Mouse (Mus musculus): ENCODE results near the gene Samhd1. TPM values are rescaled to one million over a fixed set of nuclear protein-coding genes. Genes with fewer than 3 reads are reported as not detected.

The Samhd1 gene
- polyA plus RNA-seq, 1 experiment from 2014 or later = 22.7 TPM

GRCm38 (mm10) chr2:157071556-157071955, 63.5 kb downstream of the Samhd1 start:
- WGBS = 51% methylated on average over 2 of the region's 2 CpGs
- no peak overlapping the region for H3K9ac ChIP-seq
- ATAC-seq (ENCODE audit: insufficient number of reproducible peaks, low FRiP score, low TSS enrichment, low read depth) = peak; percentile 27; the same call in 1 of the 2 replicates
- H3K27me3 ChIP-seq = no peaks in the 10 kb centered on the region
- no peaks in the 10 kb centered on the region for H3K36me3 ChIP-seq
- peak overlapping the region; percentile 55 for H3K27ac ChIP-seq (replicated peaks)
- peaks cover 92% of the 10 kb centered on the region for H3K4me1 ChIP-seq
- no peaks in the 10 kb centered on the region for H3K9me3 ChIP-seq (replicated peaks)
- 0 out of 2 replicates have a peak overlapping the region, but pooled peaks have one; percentile 2 for H3K4me2 ChIP-seq (replicated peaks)
- H3K4me3 ChIP-seq (replicated peaks) = no peak overlapping the region

- WGBS = 33% methylated on average over 9 of the region's 9 CpGs
- Histone ChIP-seq H3K4me3 (replicated peaks) (no peak overlapping the region), H3K27ac (replicated peaks) (peak overlapping the region; percentile 73), H3K9ac (peak overlapping the region; percentile 31; the same call in 1 of the 2 replicates), H3K4me2 (replicated peaks) (no peak overlapping the region), H3K4me1 (peaks cover 89% of the 10 kb centered on the region), H3K27me3 (no peaks in the 10 kb centered on the region), H3K9me3 (replicated peaks) (no peaks in the 10 kb centered on the region), H3K36me3 (no peaks in the 10 kb centered on the region)
- no peak for ATAC-seq (ENCODE audit: insufficient number of reproducible peaks, low FRiP score, low TSS enrichment, low read depth)
Measured at GRCm38 (mm10) chr2:157070365-157070764, 64.7 kb downstream of the Samhd1 start.

DNA sequence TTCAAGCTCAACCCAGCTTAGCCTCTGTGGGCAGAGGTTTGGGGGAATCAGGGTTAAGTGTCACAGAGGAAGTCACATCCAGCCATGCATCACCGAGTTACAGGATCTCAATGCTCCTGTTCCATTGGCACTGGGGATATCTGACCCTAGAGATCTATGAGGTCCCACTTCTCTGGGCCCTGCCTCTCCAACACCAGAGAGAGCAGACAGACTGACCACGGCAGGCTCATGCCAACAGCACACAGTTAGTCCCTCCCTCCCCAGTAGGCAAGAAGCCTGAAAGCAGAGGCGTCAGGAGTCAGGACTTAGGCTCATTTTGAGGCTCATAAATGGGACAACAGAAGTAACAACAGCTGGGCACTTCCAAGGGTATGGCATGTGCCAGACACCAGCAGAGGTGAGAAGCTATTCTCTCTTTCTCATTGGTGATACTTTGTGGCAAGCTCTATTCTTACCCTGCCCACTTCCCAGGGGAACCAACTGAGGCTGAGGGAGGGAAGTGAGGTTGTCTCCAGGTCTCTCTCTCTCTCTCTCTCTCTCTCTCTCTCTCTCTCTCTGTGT, 65.2 kb downstream of the Samhd1 start:
- Histone ChIP-seq H3K4me2 (replicated peaks) (no peak overlapping the region), H3K36me3 (no peaks in the 10 kb centered on the region), H3K9me3 (replicated peaks) (no peaks in the 10 kb centered on the region), H3K4me3 (replicated peaks) (no peak overlapping the region), H3K4me1 (peaks cover 89% of the 10 kb centered on the region), H3K9ac (no peak overlapping the region), H3K27ac (replicated peaks) (peak overlapping the region; percentile 73), H3K27me3 (no peaks in the 10 kb centered on the region)
- ATAC-seq (ENCODE audit: insufficient number of reproducible peaks, low FRiP score, low TSS enrichment, low read depth) = no peak
- 40% methylated on average over 3 of the region's 3 CpGs for WGBS

DNA sequence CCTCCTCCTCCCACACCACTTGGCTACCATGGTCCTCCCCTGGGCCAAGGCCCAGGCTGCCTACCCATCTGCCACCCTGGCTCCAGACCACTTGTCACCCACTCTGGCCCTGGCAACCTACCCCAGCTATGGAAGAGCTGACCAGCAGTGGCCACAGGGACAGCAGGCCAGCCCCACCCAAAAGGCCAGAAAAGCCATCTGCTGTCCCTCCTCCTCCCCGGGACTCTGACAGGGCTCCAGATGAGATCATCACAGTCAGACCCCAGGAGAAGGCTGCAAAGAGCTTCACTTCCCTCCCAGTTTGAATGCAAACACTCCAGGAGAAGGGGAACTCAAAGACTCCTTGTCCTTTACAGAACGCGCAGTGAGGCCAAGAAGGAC, 65.7 kb downstream of the Samhd1 start:
- no peaks in the 10 kb centered on the region for H3K36me3 ChIP-seq
- H3K4me1 ChIP-seq = peaks cover 89% of the 10 kb centered on the region
- no peak overlapping the region for H3K4me3 ChIP-seq (replicated peaks)
- H3K9me3 ChIP-seq (replicated peaks) = no peaks in the 10 kb centered on the region
- H3K9ac ChIP-seq = no peak overlapping the region
- 59% methylated on average over 3 of the region's 3 CpGs for WGBS
- peak overlapping the region; percentile 73 for H3K27ac ChIP-seq (replicated peaks)
- no peaks in the 10 kb centered on the region for H3K27me3 ChIP-seq
- no peak overlapping the region for H3K4me2 ChIP-seq (replicated peaks)
- no peak for ATAC-seq (ENCODE audit: insufficient number of reproducible peaks, low FRiP score, low TSS enrichment, low read depth)

DNA sequence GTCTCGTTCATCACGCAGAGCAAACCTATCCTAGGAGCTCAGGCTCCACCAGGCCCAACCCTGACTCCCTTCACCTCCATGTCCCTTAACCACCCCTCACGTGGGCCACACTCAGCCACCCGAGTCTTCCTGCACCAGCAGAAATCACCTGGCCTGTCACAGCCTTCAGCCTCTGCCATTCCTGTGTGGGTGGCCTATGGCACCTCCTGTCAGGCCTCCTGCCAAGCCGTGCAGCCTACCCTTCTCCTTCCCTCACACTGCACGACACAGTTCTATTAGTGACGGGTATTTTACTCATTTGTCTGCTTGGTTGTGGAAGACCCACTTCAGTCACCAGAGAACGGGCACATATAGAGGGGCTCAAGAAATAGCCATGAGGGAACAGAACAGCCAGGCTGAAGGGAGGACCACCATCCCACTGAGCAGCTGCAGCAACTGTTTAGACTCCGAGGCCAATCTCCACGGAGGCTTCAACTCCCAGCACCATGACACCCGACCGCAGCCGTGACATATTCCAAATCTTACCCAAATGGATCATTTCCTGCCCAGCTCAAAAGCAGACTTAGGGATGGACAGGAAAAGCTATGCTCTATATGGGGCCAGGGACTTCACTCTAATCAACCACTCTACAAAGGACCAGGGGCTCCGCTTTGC, 66.2 kb downstream of the Samhd1 start:
- no peaks in the 10 kb centered on the region for H3K36me3 ChIP-seq
- peaks cover 89% of the 10 kb centered on the region for H3K4me1 ChIP-seq
- no peaks in the 10 kb centered on the region for H3K9me3 ChIP-seq (replicated peaks)
- H3K4me2 ChIP-seq (replicated peaks) = no peak overlapping the region
- WGBS = 48% methylated on average over 14 of the region's 14 CpGs
- no peaks in the 10 kb centered on the region for H3K27me3 ChIP-seq
- H3K9ac ChIP-seq = no peak overlapping the region
- H3K27ac ChIP-seq (replicated peaks) = peak overlapping the region; percentile 73
- no peak overlapping the region for H3K4me3 ChIP-seq (replicated peaks)
- ATAC-seq (ENCODE audit: insufficient number of reproducible peaks, low FRiP score, low TSS enrichment, low read depth) = no peak

DNA sequence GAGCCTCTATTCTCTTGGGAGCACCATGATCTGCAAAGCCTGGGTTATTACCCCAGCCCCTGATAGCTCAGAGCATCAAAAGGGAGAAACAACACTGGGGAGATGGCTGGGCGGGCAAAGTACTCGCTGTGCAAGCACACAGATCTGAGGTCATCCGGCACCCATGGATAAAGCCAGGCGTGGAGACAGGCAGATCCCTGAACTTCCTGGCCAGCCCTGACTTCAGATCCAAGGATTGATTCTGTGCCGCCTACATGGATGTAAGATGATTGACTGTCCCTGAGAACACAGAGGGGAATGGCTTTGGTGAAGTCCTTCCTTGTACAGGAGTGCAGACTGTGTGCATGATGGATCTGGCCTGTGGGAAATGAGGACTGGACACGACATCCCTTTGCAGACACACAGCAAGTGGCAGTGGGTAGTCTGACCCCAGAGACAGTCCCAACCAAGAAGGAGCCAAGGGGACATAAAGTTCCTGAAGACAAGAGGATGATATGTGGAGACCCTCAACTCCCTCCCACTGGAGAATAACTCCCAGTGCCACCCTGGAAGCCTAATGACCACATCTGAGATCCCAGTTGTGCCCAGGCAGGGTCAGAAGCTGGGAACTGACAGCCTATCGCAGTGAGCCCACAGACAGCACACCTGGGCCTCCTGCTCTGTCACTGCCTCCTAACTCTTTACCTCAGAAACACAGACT, 68.2 kb downstream of the Samhd1 start:
- Histone ChIP-seq H3K36me3 (no peaks in the 10 kb centered on the region), H3K4me2 (replicated peaks) (no peak overlapping the region), H3K9me3 (replicated peaks) (no peaks in the 10 kb centered on the region), H3K27me3 (no peaks in the 10 kb centered on the region), H3K27ac (replicated peaks) (no peak overlapping the region), H3K4me3 (replicated peaks) (no peak overlapping the region), H3K4me1 (peaks cover 86% of the 10 kb centered on the region), H3K9ac (no peak overlapping the region)
- ATAC-seq (ENCODE audit: insufficient number of reproducible peaks, low FRiP score, low TSS enrichment, low read depth) = no peak
- WGBS = 86% methylated on average over 7 of the region's 7 CpGs

DNA sequence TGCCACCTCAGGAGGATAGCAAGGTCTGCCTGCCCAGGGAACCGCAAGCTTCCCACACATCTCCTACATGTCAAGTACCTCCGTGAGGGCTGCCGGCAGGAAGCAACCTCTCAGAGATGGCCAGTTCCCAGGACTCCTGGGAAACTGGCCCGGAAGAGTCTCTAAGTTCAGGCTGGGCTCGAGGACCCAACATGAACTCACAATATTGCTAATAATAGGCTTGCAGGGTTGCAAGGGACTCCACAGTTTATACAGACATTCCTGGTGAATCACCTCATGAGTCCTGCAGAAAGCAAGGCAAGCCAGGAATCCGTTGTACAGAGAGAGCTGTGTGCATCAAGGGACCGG, 69.2 kb downstream of the Samhd1 start:
- no peak overlapping the region for H3K4me3 ChIP-seq (replicated peaks)
- no peak for ATAC-seq (ENCODE audit: insufficient number of reproducible peaks, low FRiP score, low TSS enrichment, low read depth)
- H3K9ac ChIP-seq = no peak overlapping the region
- H3K4me2 ChIP-seq (replicated peaks) = no peak overlapping the region
- peaks cover 76% of the 10 kb centered on the region for H3K4me1 ChIP-seq
- H3K36me3 ChIP-seq = no peaks in the 10 kb centered on the region
- WGBS = 61% methylated on average over 7 of the region's 7 CpGs
- H3K27ac ChIP-seq (replicated peaks) = 0 out of 2 replicates have a peak overlapping the region, but pooled peaks have one; percentile 24
- H3K9me3 ChIP-seq (replicated peaks) = no peaks in the 10 kb centered on the region
- no peaks in the 10 kb centered on the region for H3K27me3 ChIP-seq

DNA sequence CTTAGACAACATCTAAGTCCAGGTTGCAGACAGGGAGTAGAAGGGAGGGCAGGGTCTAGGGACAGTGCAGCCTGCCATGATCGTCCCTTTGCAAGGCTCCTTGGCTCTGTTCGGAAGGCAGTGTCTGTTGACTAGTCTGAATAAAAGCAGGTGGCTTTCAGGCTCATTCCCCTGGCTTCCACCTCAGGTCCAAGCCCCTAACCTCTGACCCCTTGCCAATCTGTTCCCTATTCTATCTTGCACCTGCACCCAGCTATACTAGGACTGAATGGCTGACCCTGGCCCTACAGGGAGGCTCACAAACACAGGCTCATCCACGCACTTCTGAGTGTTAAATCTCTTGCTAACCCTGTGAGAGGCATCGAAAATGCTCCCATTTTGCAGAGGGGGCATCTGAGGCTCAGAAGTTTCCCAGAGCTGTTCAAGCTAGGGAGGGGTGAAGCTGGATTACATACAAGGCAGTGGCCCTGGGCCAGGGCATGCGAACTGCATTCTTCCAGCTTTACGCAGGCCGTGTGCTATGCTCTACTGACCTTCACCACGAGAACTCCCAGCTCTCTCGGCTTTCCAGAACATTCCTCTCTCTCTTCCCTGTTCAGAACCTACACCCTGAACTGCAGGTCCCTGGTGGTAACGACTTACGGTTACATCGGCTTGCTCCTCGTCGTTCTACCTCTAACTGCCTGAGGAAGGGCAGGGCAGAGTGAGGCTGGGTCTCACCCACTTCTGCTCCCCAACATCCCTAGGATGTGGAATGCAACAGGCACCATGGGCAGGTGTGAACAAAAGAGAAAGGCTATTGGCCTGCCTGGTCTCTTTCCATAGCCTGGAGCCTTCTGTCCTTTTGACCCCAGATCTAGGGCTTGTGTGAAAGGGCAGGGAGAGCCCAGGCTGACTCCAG, 69.8 kb downstream of the Samhd1 start:
- WGBS = 69% methylated on average over 14 of the region's 14 CpGs
- no peaks in the 10 kb centered on the region for H3K27me3 ChIP-seq
- H3K4me2 ChIP-seq (replicated peaks) = no peak overlapping the region
- no peak overlapping the region for H3K4me3 ChIP-seq (replicated peaks)
- H3K4me1 ChIP-seq = peaks cover 71% of the 10 kb centered on the region
- H3K9ac ChIP-seq = no peak overlapping the region
- 0 out of 2 replicates have a peak overlapping the region, but pooled peaks have one; percentile 24 for H3K27ac ChIP-seq (replicated peaks)
- no peaks in the 10 kb centered on the region for H3K9me3 ChIP-seq (replicated peaks)
- no peak for ATAC-seq (ENCODE audit: insufficient number of reproducible peaks, low FRiP score, low TSS enrichment, low read depth)
- H3K36me3 ChIP-seq = peaks cover under 1% of the 10 kb centered on the region; the same call in 1 of the 2 replicates

- no peak overlapping the region for H3K4me2 ChIP-seq (replicated peaks)
- no peak overlapping the region for H3K4me3 ChIP-seq (replicated peaks)
- H3K9ac ChIP-seq = no peak overlapping the region
- 41% methylated on average over 7 of the region's 7 CpGs for WGBS
- H3K27ac ChIP-seq (replicated peaks) = peak overlapping the region; percentile 53; the same call in 1 of the 2 replicates
- no peaks in the 10 kb centered on the region for H3K9me3 ChIP-seq (replicated peaks)
- H3K27me3 ChIP-seq = no peaks in the 10 kb centered on the region
- H3K4me1 ChIP-seq = peaks cover 71% of the 10 kb centered on the region
- peaks cover 11% of the 10 kb centered on the region for H3K36me3 ChIP-seq
- no peak for ATAC-seq (ENCODE audit: insufficient number of reproducible peaks, low FRiP score, low TSS enrichment, low read depth)
Measured at GRCm38 (mm10) chr2:157064136-157064535, 70.9 kb downstream of the Samhd1 start.

- no peaks in the 10 kb centered on the region for H3K9me3 ChIP-seq (replicated peaks)
- no peak overlapping the region for H3K4me3 ChIP-seq (replicated peaks)
- no peak overlapping the region for H3K9ac ChIP-seq
- 54% methylated on average over 4 of the region's 4 CpGs for WGBS
- H3K27ac ChIP-seq (replicated peaks) = peak overlapping the region; percentile 39; the same call in 1 of the 2 replicates
- no peak for ATAC-seq (ENCODE audit: insufficient number of reproducible peaks, low FRiP score, low TSS enrichment, low read depth)
- H3K36me3 ChIP-seq = peaks cover 11% of the 10 kb centered on the region
- H3K27me3 ChIP-seq = no peaks in the 10 kb centered on the region
- H3K4me2 ChIP-seq (replicated peaks) = no peak overlapping the region
- peaks cover 72% of the 10 kb centered on the region for H3K4me1 ChIP-seq
Measured at GRCm38 (mm10) chr2:157063241-157063700, 71.8 kb downstream of the Samhd1 start.
